Mouse (Mus musculus): ENCODE data around the gene Stat4.

- TF ChIP-seq GATA1 (IDR thresholded peaks at IDR 0.05; ENCODE audit: borderline replicate concordance, low read length), result no peak
- no peak for TF ChIP-seq FLI1 (IDR thresholded peaks at IDR 0.05; ENCODE audit: low read length)
Observed at GRCm38 (mm10) chr1:52116441-52116840, 129.5 kb downstream of the Stat4 start.
